Mouse (Mus musculus) inflammation-experienced regulatory T-cells, adult 6 months (primary cell): ENCODE data around the gene Gm4707. TPM values are rescaled to one million over a fixed set of nuclear protein-coding genes. Genes with fewer than 3 reads are reported as not detected.

Experiments
- ATAC-seq: one replicate; pipeline ENCODE4 v1.8.0; 2017
- polyA plus RNA-seq, 3 experiments: library from polyadenylated mRNA; unstranded; fragments of 100-300 nt; shearing (Covaris generic); gene quantifications; one replicate each; pipeline ENCODE4 v1.2.1; 2017

Gm4707 gene
- polyA plus RNA-seq, result 10 to 100 TPM; 15.5 to 35.0 (median 23.7) TPM

DNA sequence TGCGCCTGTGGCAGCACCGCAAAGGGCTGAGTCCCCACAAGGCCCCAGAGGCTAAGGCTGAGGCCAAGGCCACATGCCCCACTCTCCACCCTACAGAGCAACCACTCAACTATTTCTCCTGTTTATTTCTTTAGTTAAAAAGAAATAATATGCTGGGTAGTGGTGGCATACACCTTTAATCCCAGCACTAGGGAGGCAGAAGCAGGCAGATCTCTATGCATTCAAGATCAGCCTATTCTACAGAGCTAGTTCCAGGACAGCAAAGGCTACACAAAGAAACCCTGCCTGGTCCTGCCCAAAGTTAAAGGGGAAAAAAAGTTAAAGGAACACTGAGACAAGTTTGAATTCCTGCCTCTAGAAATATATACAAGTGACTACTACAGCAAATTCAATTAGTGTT lies at the start of gene Gm4707:
Gm4707 (minus strand) TSS at position 101 of the 400 bp plus-strand sequence.
- ATAC-seq, result no peak

GRCm38 (mm10) chr17:71506832-71507231 lies 47.1 kb upstream of the Gm4707 start:
- no peak for ATAC-seq

- ATAC-seq, result no peak
These were observed 36.1 kb upstream of the Gm4707 start for GRCm38 (mm10) chr17:71495784-71496183.

GRCm38 (mm10) chr17:71491332-71491686 lies 31.6 kb upstream of the Gm4707 start:
- ATAC-seq, result no peak

DNA sequence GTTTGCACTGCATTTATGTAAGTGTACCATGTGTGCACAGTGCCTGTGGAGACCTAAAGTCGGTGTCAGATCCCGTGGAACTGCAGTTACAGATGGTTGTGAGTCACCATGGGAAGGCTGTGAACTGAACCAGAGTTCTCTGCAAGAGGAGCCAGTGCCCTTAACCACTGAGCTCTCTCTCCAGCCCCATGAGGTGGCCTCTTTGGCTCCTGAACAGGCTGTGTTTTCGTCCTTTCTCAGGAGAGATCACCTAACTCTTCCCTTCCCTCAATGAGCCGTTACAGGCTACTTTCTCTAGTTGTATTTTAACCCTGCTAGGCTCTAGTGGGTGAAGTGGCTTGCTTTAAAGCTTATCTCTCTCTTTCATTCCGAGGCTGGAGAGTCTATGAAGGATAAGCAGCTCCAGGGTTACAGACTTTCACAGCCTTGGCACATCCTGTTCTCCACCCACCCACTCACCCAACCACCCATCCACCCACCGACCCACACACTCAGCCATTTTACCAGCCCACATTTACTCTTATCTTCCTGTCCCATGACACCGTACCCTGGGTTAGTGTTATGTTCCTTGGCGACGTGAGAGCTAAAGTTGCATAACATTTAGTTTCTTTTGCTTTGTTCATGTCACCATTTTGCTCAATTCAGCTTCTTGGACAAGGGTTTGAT lies 31.1 kb upstream of the Gm4707 start:
- peak; percentile 72 for ATAC-seq

DNA sequence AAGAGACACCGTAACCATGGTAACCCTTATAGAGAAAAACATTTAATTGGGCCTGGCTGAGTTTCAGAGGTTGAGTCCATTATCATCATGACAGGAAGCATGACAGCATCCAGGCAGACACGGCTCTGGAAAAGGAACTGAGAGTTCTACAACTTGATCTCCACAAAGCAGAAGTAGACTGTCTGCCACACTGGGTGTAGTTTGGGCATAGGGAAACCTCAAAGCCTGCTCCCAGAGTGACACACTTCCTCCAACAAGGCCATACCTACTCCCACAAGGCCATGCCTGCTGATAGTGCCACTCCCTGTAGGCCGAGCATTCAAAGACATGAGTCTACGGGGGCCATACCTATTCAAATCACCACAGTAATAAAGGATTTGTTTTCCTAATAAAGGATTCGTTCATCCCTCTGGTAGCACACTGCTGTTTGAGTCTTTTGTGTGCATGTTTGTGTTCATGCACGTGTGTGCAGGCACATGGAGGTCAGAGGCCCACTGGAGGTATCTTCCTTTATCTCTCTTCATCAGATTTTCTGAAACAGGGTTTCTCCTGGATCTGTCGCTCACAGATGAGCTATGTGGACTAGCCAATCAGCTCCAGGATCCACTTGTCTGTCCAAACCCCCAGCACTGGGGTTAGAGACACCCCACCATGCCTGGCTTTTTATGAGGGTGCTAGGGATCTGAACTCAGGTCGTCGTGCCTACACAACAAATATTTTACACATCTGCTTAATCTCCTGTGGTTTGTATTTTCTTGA lies 30.2 kb upstream of the Gm4707 start:
- no peak for ATAC-seq

- peak; percentile 70 for ATAC-seq
These were observed 26.6 kb upstream of the Gm4707 start for GRCm38 (mm10) chr17:71486231-71486851.

DNA sequence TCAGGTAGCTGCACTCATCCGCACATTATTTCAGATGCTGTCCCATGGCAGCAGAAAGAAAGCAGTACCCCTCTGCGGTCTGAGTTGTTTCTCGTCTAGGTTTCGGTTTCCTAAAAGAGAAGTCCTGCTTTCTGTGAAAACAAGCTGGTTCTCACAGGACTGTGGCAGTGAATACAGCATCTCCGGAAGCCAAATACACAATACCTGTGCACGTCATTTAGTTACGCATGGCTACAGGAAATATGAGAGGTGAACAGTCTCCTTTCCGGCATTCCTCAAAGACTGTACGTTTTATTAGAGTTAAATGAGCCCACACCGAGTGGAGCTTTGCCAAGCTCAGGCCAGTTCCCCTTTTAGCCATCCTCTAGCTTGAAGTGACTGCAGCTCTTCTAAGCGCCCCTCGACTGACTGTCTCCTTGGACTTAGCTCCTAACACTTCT lies 26.1 kb upstream of the Gm4707 start:
- peak; percentile 86 for ATAC-seq

GRCm38 (mm10) chr17:71484711-71485110 lies 25.0 kb upstream of the Gm4707 start:
- ATAC-seq, result no peak

DNA sequence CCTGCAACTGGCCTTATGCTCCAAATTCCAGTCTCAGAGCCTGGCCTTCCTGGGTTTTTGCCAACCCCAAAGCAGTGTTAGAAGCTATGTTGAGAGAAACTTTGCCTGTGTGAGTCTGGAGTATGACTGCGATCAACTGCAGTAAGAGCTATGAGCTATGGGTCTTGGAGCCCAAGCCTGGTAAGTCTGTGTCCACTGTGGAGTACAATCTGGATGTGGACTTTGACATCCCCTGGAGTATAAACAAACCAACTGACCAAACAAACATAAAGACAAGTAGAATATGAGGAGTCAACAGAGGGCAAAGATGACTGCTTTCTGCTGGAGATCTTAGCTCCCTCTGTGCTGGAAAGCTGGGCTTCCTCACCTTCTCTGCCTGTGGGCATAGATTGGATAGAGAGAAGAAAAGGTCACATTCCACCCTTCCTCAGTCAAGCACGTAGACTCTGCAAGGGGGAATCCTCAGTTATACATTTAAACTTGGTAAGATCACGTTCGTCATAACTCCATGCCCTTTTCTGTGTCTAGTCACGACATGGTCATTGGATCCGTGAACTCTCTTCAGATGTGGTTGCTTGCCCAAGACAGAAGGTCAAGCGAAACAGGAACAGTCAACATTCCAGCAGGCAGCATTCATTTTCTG lies 23.8 kb upstream of the Gm4707 start:
- no peak for ATAC-seq

DNA sequence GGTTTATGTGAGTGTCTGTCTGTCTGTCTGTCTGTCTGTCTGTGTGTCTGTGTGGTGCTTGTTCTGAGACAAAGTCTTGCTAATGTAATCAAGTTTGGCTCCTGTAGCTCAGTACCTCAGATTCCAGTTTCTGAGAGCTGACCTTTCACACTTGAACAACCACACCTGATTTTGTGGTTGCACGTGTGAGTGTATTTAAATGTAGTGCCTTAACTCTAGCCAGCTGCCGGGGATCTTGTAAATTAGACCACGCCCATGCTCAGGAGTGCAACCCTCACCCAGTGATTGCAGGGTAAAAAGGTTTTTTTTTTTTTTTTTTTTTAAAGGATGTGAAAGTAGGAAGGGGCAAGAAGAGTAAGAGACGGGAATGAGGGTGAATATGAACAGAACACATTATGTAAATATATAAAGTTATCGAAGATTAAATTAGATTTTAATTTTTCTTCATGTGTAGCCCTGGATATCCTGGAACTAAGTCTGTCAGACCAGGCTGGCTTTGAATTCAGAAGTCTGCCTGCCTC lies 19.7 kb upstream of the Gm4707 start:
- peak; percentile 24 for ATAC-seq

DNA sequence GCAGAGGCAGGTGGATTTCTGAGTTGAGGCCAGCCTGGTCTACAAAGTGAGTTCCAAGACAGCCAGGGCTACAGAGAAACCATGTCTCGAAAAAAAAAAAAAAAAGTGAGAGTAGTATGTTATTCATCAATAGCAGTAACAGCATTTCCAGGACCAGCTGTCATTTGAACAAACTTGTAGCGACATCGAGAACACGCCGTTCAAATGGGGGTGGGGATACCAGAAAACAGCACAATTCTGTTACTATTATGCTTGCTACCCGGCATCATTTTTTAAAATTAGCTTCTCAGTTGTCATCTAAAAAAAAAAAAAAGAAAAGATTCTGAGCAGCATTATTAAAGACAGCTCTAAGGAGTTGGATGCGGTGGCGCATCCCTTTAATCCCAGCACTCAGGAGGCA lies 17.8 kb upstream of the Gm4707 start:
- no peak for ATAC-seq

GRCm38 (mm10) chr17:71476346-71477020 lies 16.8 kb upstream of the Gm4707 start:
- ATAC-seq, result no peak

- ATAC-seq, result peak; percentile 41
These were observed 16.0 kb upstream of the Gm4707 start for GRCm38 (mm10) chr17:71475705-71476089.

GRCm38 (mm10) chr17:71474762-71475704 lies 15.3 kb upstream of the Gm4707 start, which contains the start of gene Smchd1:
Gene Smchd1 (minus strand): TSS chr17:71475343.
- peak; percentile 75 for ATAC-seq

GRCm38 (mm10) chr17:71474128-71474527 lies 14.4 kb upstream of the Gm4707 start:
- ATAC-seq, result no peak

DNA sequence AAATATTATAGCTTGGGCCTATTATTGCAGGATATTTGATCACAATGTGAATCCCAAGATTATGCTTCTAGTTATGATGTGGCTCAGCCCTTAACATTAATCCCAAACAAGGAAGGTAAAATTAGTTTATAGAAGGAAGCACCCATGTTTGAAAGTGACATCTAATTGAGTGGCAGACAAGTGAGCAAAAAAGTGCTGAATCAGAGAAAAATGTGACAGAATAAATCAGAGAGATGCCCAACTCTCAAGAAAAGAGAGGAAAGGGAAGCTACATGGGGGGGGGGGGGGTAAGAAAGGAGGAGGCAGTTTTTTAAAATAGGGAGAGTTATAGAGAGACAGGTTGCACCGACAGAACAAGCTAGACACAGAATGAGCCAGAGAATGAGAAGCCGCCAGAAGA lies 11.5 kb upstream of the Gm4707 start:
- no peak for ATAC-seq

GRCm38 (mm10) chr17:71460312-71460711 lies 594 bp upstream of the Gm4707 start:
- ATAC-seq, result peak; percentile 77

DNA sequence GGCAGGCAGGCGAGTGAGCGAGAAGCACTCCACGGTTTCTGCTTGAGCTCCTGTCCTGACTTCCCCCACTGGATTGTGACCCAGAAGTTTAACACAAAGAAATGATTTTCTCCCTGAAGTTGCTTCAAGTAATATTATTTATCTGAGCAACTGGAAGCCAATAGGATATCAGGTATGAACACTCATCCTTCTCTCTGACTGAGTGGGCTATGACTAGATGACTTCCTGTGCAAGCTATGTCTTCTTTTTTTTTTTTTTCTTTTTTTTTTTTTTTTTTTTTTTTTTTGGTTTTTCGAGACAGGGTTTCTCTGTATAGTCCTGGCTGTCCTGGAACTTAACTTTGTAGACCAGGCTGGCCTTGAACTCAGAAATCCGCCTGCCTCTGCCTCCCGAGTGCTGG lies 2.4 kb downstream of the Gm4707 start:
- ATAC-seq, result peak; percentile 57

- no peak for ATAC-seq
These were observed 14.5 kb downstream of the Gm4707 start for GRCm38 (mm10) chr17:71445191-71445590.

DNA sequence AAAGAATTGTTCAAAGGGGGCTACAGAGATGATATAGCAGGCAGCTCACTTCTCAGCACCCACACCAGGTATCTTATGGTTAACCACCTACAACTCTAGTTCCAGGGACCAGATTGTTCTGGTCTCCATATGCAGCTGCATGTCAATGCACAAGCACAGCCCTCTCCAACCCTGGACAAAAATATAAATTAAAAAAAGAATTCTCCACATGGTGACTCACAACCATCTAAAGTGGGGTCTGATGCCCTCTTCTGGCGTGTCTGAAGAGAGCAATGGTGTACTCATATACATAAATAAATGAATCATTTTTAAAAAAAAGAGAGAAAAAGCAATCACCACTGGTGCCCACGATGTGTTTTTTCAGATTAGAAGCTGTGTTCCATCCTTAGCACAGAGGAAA lies 15.0 kb downstream of the Gm4707 start:
- no peak for ATAC-seq
